Mouse (Mus musculus) embryonic fibroblast, embryonic 13.5 days (primary cell): ENCODE data around the gene Acsm5. TPM values are rescaled to one million over a fixed set of nuclear protein-coding genes. Genes with fewer than 3 reads are reported as not detected.

Experiments used
- H3K27ac ChIP-seq: 2 replicates; pipeline ENCODE4 v1.5.1; 2012; ENCODE audit warnings: low read length, control low read depth, inconsistent platforms; ENCODE audit not compliant: insufficient read depth
- H3K4me1 ChIP-seq: 2 replicates; pipeline ENCODE4 v1.6.1; 2011; ENCODE audit warnings: low read length; ENCODE audit not compliant: control insufficient read depth, insufficient read depth
- H3K4me3 ChIP-seq: 2 replicates; pipeline ENCODE4 v1.5.1; 2011; ENCODE audit warnings: mild to moderate bottlenecking, control low read depth, low read length; ENCODE audit not compliant: insufficient read depth
- CTCF ChIP-seq: IDR thresholded peaks from 2 replicates; pipeline ENCODE4 v1.5.1; 2011; ENCODE audit warnings: mild to moderate bottlenecking, control low read depth, low read length, moderate library complexity, borderline replicate concordance; ENCODE audit not compliant: insufficient read depth
- POLR2A ChIP-seq: IDR thresholded peaks from 2 replicates; pipeline ENCODE4 v1.6.1; 2011; ENCODE audit warnings: low read depth, mild to moderate bottlenecking, control low read depth, low read length, moderate library complexity
- polyA plus RNA-seq: library from polyadenylated mRNA; stranded (reverse); fragments of >200 nt; gene quantifications from 2 replicates; pipeline ENCODE4 v1.2.4, GENCODE M21; 2011; ENCODE audit warnings: low read depth; ENCODE audit not compliant: missing spikeins, insufficient read length

Acsm5 gene
- polyA plus RNA-seq, 1 experiment: not detected

DNA sequence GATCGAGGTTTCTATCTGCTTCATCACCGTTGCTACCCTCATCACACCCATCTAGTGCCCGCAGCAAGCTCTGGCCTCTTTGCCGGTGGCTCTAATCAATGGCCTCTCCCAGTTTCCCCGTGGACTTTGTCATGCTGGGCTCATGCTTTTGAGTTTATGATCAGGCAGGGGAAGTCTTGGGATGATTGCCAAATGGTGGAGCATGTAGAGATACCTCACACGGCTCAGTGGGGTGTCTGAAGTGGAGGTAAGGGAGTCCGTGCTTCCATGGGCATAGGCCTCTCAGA is 3.0 kb upstream of the Acsm5 start:
- H3K4me1 ChIP-seq: no peaks in the 10 kb centered on the region
- H3K27ac ChIP-seq: no peak overlapping the region
- TF ChIP-seq CTCF: no peak
- TF ChIP-seq POLR2A: no peak
- no peak overlapping the region for H3K4me3 ChIP-seq

DNA sequence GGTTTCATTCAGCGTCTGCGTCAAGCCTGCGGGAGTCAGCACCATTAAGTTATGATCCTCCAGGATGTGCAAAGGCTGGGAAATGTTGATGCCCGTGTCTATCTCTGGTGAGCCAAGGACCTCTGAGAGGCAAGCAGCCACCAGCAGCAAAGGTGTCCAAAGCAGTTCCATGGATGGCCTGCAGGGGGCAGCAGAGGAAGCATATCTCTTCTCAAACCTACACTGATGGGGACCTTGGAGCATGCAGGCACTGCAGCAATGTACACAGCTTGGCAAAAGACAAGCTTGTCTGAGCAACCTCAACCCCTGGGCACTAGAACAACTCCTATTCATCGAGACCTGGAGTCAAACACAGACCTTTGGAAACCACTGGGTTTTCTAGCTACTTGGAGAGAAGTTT is 391 bp downstream of the Acsm5 start:
- Histone ChIP-seq H3K4me3 (no peak overlapping the region), H3K4me1 (no peaks in the 10 kb centered on the region), H3K27ac (no peak overlapping the region)
- TF ChIP-seq CTCF (peak; percentile 15; the same call in 1 of the 2 replicates), POLR2A (no peak)

DNA sequence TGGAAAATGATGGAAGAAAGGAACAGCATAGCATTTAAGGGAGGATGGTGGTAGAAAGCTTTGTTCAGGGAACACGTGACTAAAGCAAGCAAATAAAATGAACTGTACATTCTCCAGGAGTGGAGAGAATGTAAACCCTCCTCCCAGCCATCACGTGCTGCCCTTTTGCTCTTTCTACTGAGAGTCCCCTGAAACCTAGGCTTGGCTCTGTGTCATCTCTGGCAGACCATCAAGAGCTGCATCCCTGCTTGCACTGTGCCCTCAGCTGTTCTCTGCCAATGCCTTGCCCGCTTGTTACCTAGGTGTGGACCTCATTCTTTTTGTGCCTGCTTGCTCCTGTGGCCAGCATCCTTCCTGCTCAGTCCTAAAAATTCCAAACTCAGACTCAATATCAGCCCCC is 2.6 kb downstream of the Acsm5 start:
- no peak overlapping the region for H3K4me3 ChIP-seq
- no peak overlapping the region for H3K27ac ChIP-seq
- TF ChIP-seq CTCF (no peak), POLR2A (no peak)
- no peaks in the 10 kb centered on the region for H3K4me1 ChIP-seq

DNA sequence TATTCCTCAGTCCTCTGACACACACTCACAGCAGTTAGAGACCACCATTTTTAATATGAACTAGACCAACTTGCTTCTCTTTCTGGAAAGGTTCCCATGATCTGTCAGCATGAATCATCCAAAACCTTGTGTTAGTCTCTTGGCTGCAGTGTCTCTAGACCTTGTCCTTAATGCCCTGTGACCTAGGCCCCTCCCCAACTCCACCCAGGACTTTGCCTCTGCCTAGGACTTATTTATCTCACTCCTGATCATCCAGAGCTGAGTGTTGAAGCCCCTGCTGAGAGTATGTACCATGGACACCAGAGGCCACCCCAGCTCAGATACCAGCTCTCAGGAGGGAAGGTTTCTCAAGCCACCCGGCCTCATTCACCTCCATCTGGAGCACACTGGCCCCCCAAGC is 3.1 kb downstream of the Acsm5 start:
- no peak overlapping the region for H3K4me3 ChIP-seq
- TF ChIP-seq CTCF (no peak), POLR2A (no peak)

DNA sequence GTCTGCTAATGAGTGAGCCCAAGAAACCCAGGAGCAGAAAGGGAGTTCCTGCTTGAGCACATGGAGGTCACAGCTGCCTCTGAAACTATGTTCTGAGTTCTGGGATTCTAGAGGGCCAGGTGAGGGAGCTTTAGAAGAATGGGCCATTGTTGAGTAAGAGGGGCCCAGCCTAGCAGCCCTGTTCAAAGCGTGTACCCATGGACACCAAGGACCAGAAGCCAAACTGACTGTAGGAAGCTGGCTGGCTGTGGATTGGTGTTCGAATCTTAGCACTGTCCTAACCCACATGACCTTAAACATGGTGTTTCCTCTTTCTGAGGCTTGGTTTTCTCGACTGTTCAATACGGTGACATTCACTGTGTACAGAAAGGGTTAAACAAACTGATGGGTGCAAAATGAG is 4.1 kb downstream of the Acsm5 start, which contains the start of gene Pdilt:
Pdilt (minus strand) TSS at position 101 of the 400 bp plus-strand sequence.
- no peak within 1 kb of the TSS for H3K27ac ChIP-seq
- TF ChIP-seq CTCF: no peak
- no peak for TF ChIP-seq POLR2A
- no peak within 1 kb of the TSS for H3K4me3 ChIP-seq
- H3K4me1 ChIP-seq: no peaks in the 10 kb centered on the region

More for the DNA sequence above, 3.1 kb downstream of the Acsm5 start:
- Histone ChIP-seq H3K4me1 (no peaks in the 10 kb centered on the region), H3K27ac (no peak overlapping the region)

DNA sequence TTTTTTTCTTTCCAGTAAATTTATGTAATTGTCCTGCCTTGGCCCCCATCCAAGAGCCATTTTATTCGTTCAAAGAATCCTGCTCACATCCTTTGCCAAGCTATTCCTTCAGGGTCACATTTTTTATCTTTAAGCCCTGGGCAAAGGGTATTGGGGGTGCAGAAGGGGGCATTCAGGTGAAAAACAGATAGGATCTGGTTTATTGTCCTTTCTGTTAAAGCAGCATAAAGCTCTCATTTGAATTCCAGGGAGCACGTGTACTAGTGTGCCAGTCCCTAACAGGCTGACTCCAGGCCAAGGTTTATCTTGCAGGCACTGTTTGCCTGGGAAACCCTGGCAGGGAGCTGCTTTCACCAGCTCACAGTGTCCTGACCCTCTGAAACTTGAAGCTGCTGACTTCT is 6.6 kb downstream of the Acsm5 start:
- TF ChIP-seq POLR2A: no peak
- no peak for TF ChIP-seq CTCF
- no peak overlapping the region for H3K27ac ChIP-seq
- H3K4me3 ChIP-seq: no peak overlapping the region
- no peaks in the 10 kb centered on the region for H3K4me1 ChIP-seq

DNA sequence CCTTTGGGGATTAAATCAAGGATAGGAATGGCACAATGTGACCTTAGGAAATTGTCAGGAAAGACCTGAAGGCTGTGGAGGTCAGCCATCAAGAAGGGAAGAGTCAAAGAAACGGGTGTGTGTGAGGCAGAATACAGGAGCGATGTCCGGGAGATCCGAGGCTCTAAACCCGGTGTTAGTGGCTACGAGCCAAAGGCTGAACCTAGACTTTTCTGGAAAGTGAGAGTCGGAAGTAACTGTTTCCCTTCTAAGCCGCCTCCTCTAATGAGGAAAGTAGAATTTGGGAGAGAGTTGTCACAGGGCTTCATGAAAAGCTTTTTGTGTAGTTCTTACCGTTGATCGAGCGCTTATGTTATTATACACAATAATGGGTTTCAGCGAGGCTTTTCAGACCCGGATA is 7.2 kb downstream of the Acsm5 start:
- no peak overlapping the region for H3K4me3 ChIP-seq
- TF ChIP-seq POLR2A: no peak
- no peak for TF ChIP-seq CTCF
- no peaks in the 10 kb centered on the region for H3K4me1 ChIP-seq
- H3K27ac ChIP-seq: no peak overlapping the region

DNA sequence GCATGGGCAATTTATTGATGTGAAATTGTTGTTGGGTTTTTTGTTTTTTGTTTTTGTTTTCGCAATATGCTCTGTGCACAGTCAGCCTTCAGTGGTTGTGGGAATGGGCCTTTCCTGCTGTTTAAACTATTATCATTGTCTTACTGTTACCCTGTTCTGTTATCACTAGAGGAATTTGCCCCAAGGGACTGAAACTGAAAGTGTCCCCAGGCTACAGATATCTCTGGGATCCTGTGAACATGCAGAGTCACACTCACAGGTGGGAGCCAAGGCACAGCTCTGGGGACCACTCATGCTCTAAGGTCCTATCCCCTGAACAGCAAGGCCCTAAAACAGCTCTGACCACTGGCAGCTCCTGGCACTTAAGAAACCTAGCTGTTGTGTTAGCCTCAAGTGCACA is 7.9 kb downstream of the Acsm5 start:
- Histone ChIP-seq H3K4me3 (no peak overlapping the region), H3K4me1 (no peaks in the 10 kb centered on the region), H3K27ac (no peak overlapping the region)
- TF ChIP-seq POLR2A (no peak), CTCF (no peak)

DNA sequence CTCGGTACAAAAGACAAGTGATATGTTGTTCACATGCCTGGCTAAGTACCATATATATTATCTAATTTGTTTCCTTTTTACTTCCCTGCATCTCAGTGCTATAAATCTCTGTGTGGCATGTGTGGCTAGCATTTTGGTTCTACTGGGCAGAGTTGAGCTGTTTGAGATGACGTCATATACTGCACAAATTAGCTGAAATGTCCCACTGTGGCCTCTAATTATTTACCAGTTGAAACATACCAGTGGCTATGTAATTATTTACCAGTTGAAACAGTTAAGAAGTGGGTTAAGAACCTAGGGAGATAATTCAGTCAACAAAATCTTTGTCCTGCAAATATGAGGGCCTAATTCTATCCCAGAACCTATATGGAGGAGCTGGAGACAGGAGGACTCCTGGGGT is 8.3 kb downstream of the Acsm5 start:
- Histone ChIP-seq H3K4me3 (no peak overlapping the region), H3K4me1 (no peaks in the 10 kb centered on the region), H3K27ac (no peak overlapping the region)
- TF ChIP-seq POLR2A (no peak), CTCF (no peak)

DNA sequence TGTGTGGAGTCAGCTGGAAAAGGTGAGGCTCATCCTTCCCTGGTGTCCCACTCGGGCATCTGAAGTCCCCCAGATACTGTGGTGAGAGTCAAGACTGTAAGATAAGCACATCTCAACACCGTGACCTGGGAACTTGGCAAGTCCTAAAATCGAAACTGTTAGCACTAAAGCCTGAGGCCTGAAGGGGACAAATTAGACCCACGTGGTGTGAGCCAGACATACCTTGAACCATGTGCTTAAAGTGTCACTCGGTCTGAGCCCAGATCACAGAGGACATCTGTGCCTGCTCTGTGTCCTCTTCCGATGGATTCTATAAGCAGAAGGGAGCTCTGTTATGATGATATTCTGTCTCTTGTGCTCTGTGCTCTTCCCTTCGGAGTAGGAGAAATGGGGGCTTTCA is 9.4 kb downstream of the Acsm5 start:
- TF ChIP-seq POLR2A (no peak), CTCF (no peak)
- Histone ChIP-seq H3K27ac (no peak overlapping the region), H3K4me3 (no peak overlapping the region), H3K4me1 (no peaks in the 10 kb centered on the region)

DNA sequence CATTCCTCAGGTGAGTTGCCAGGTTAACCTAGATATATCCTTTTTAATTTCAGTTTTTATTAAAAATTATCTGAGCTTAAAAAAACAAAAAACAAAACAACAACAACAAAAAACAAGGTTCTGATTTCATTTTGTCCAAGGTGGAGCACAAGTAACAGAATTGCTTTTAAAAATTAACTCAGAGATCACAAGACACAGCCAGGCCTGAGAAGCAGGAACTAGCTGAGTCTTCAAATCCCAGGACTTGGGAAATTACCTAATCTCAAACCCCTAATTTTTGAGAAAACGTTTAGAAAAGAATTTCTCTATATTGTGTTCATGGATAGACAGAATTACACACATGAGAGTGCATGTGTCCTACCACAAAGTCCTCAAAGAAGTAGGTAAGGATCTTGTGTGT is 13.7 kb downstream of the Acsm5 start:
- H3K4me3 ChIP-seq: no peak overlapping the region
- H3K27ac ChIP-seq: no peak overlapping the region
- no peak for TF ChIP-seq CTCF
- TF ChIP-seq POLR2A: no peak
- H3K4me1 ChIP-seq: no peaks in the 10 kb centered on the region
